Mouse (Mus musculus) liver, postnatal 0 days (tissue): ENCODE measurements around the gene Psg17. TPM values are rescaled to one million over a fixed set of nuclear protein-coding genes. Genes with fewer than 3 reads are reported as not detected.
"Not testable (repeated sequence)": the region's sequence is repeated elsewhere in the genome, so short reads cannot be mapped to it uniquely, and the experiment has no call there.

ENCODE experiments used
- ATAC-seq: fragments of 200-750 bp; cut with Nextera tagmentation; 2 replicates; pipeline ENCODE4 v1.8.0; 2017; ENCODE audit warnings: mild to moderate bottlenecking, moderate library complexity
- DNase-seq: peaks from one replicate; pipeline ENCODE4 v3.0.0-alpha.2; 2016
- H3K27ac ChIP-seq: fragments of 300-500 bp; sonication (generic); 2 replicates; pipeline ENCODE4 v1.5.1; 2014; ENCODE audit warnings: antibody characterized with exemption, moderate library complexity, mild to moderate bottlenecking, low read depth
- H3K27me3 ChIP-seq: fragments of 300-500 bp; sonication (generic); 2 replicates; pipeline ENCODE4 v1.6.1; 2014; ENCODE audit warnings: low read length, control low read depth, mixed read lengths; ENCODE audit not compliant: insufficient read depth
- H3K36me3 ChIP-seq: fragments of 300-500 bp; sonication (generic); replicated peaks from 2 replicates; pipeline ENCODE4 v1.6.1; 2014; ENCODE audit warnings: mild to moderate bottlenecking, control low read depth, low read length, moderate library complexity, mixed read lengths; ENCODE audit not compliant: insufficient read depth
- H3K4me1 ChIP-seq: fragments of 300-500 bp; sonication (generic); 2 replicates; pipeline ENCODE4 v1.6.1; 2014; ENCODE audit warnings: antibody characterized with exemption, mild to moderate bottlenecking, control low read depth; ENCODE audit not compliant: insufficient read depth
- H3K4me2 ChIP-seq: fragments of 300-500 bp; sonication (generic); 2 replicates; pipeline ENCODE4 v1.6.1; 2014; ENCODE audit warnings: low read depth, mild to moderate bottlenecking, low read length, moderate library complexity, mixed read lengths
- H3K4me3 ChIP-seq: fragments of 300-500 bp; sonication (generic); 2 replicates; pipeline ENCODE4 v1.5.1; 2014; ENCODE audit warnings: low read depth, low read length
- H3K9ac ChIP-seq: fragments of 300-500 bp; sonication (generic); replicated peaks from 2 replicates; pipeline ENCODE4 v1.6.1; 2014; ENCODE audit warnings: mild to moderate bottlenecking, moderate library complexity
- H3K9me3 ChIP-seq: fragments of 300-500 bp; sonication (generic); 2 replicates; pipeline ENCODE4 v1.6.1; 2016; ENCODE audit warnings: mild to moderate bottlenecking, control low read depth, low read length, mixed read lengths
- CTCF ChIP-seq: sonication (generic); IDR thresholded peaks from 2 replicates; pipeline ENCODE4 v1.5.1; 2016; ENCODE audit warnings: antibody characterized with exemption, low read depth
- EP300 ChIP-seq: IDR thresholded peaks from 2 replicates; pipeline ENCODE4 v1.6.1; 2016; ENCODE audit warnings: antibody characterized with exemption, low read depth, mild to moderate bottlenecking
- WGBS: fragments of 180-500 bp; shearing (Covaris S2); extraction: QIAGEN DNeasy Blood & Tissue Kit; methylation state at CpG from one replicate; pipeline ENCODE4 v1.1.7; 2014; ENCODE audit not compliant: insufficient replicate concordance; 5-methylcytosine and 5-hydroxymethylcytosine counted together
- polyA plus RNA-seq: library from polyadenylated mRNA; unstranded; fragments of >200 nt; fragmentation: Nextera tagmentation; extraction: Ambion mirVana; gene quantifications from 2 replicates; pipeline ENCODE4 v1.2.1, GENCODE M21; 2015

Psg17 gene
- polyA plus RNA-seq, 1 experiment from 2014 or later: not detected

DNA sequence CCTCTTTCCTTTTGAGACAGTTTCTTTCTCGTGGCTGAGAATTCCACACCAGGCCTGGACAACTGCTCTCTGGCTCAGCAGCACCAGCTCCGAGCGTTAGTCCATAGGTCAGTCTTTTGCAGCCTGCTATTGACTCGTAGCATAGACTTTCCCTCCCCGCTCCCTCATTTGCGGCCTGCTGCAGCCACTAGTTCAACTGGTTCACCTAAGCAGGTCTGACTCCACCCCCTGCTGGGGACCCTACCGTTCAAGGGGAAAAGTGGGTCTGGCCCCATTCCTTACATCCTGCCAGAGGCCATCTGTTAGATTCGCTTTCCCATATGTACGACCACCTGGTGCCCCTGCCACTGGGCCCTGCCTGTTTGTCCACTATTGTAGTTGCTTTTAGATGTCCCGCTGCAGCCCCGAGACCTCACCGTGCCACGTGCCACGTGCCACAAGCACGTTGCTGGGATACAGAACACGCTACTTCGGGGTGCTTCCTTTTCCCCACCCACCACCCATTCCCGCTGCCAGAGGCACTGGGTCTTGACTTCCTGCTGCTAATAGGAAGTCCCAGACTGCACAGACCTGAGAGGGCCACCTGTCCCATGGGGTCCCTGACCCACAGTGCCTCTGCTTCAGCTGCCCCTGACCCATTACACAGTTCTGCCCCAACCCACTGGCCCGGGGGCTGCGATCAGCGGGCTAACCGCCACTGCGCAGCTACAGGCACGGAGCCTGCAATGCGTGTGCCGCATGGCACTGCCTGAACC lies 6.6 kb upstream of the Psg17 start:
- H3K4me2 ChIP-seq: no peak overlapping the region
- H3K9ac ChIP-seq: no peak overlapping the region
- no peak overlapping the region for H3K27ac ChIP-seq
- ATAC-seq: no peak
- no peak overlapping the region for H3K4me3 ChIP-seq
- 66% methylated on average over 26 of the region's 26 CpGs for WGBS
- TF ChIP-seq EP300 (no peak), CTCF (no peak)
- H3K4me1 ChIP-seq: no peaks in the 10 kb centered on the region
- H3K9me3 ChIP-seq: no peaks in the 10 kb centered on the region
- H3K36me3 ChIP-seq: no peaks in the 10 kb centered on the region
- DNase-seq: no peak
- no peaks in the 10 kb centered on the region for H3K27me3 ChIP-seq

DNA sequence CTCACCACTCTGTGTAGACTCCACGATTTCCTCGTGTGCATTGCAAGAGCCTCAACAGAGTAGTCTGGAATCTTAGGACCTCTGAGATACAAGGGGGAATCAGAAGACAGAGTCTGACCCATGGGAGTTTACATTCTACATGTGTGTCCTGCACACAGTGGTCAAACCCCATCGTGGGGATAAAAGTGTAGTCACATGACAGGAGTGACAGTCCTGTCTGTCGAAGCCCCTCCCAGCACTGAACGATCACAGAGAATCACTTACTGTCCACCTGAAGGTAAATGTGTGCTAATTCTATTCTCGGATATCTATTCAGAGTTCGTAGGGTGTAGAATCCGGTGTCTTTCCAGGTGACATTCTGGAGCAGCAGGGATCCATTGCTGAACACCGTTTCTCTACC lies 3.1 kb downstream of the Psg17 start:
- Histone ChIP-seq H3K4me3 (no peak overlapping the region), H3K27me3 (no peaks in the 10 kb centered on the region), H3K9ac (no peak overlapping the region), H3K4me1 (no peaks in the 10 kb centered on the region), H3K4me2 (no peak overlapping the region), H3K9me3 (no peaks in the 10 kb centered on the region), H3K36me3 (no peaks in the 10 kb centered on the region), H3K27ac (no peak overlapping the region)
- ATAC-seq (no peak), DNase-seq (peak; percentile 5)
- TF ChIP-seq EP300 (no peak), CTCF (no peak)
- 74% methylated on average over 9 of the region's 9 CpGs for whole genome bisulfite sequencing

DNA sequence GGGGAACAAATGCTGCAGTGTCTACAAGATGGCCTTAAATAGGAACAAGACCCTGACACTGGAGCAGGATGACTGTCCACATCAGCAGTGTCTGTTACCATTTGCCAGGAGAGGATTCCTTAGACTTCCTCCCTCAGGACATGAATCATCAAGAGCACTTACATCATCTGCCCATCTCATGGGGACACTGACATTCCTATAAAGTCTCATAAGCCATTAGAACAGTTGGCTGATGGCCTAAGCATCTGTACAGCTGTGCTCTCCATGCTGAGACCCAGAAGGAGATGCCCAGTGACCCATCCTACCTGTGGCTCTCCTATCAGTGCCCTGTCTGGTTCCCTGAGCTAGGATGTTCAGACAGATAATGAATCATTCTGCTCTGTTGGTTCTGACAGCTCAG lies 17.9 kb downstream of the Psg17 start:
- no peak for ATAC-seq
- H3K9ac ChIP-seq: no peak overlapping the region
- H3K4me1 ChIP-seq: no peaks in the 10 kb centered on the region
- no peak overlapping the region for H3K4me3 ChIP-seq
- H3K27me3 ChIP-seq: no peaks in the 10 kb centered on the region
- H3K9me3 ChIP-seq: no peaks in the 10 kb centered on the region
- TF ChIP-seq EP300 (no peak), CTCF (no peak)
- no peak for DNase-seq
- no peaks in the 10 kb centered on the region for H3K36me3 ChIP-seq
- no peak overlapping the region for H3K27ac ChIP-seq
- H3K4me2 ChIP-seq: no peak overlapping the region

DNA sequence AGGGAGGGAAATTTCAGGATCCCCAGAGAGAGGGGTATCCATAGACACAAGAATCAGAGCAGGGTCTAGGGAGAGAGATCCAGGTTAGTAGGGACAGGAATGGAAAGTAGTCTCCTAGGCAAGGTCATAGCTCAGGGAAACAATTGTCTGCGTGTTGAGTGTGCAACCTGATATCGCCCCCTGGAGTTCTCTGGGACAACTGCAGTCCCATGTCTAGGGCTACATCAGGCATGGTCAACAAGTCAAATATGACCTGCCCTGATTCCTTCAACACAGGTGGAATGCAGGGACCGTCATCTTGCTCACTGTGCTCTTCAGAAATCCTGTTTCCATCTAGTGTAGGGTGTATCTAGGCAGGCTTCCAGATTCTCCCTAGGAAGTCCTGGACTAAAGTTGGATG lies 22.3 kb downstream of the Psg17 start:
- H3K4me3 ChIP-seq: no peak overlapping the region
- no peak overlapping the region for H3K9ac ChIP-seq
- ATAC-seq (no peak), DNase-seq (no peak)
- TF ChIP-seq EP300 (no peak), CTCF (peak; percentile 35)
- H3K4me1 ChIP-seq: no peaks in the 10 kb centered on the region
- no peaks in the 10 kb centered on the region for H3K36me3 ChIP-seq
- H3K27ac ChIP-seq: no peak overlapping the region
- WGBS: 36% methylated on average over 3 of the region's 3 CpGs
- no peaks in the 10 kb centered on the region for H3K9me3 ChIP-seq
- no peak overlapping the region for H3K4me2 ChIP-seq
- no peaks in the 10 kb centered on the region for H3K27me3 ChIP-seq

DNA sequence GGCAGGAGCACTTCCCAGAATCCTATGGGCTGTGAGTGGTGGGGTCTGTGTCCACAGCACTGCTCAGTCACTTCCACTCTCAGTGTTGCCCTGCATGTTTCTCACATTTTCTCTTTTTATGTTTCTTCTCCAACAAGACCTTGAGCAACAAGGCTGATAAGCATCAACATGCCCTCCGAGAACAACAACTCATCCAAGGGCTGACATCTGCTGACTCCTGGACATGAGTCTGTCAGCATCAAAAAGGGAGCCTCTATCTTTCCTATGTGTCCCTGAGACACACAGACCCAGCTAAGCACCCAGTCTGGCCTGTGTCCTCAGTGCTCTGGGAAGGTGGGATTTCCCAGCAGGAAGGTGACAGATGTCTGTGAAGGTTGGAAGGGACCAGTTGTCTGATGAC lies 23.0 kb downstream of the Psg17 start, which contains the start of gene Psg19:
Gene Psg19 (minus strand): TSS at position 101 of the 400 bp plus-strand sequence.
- DNase-seq: no peak
- H3K27ac ChIP-seq: no peak within 1 kb of the TSS
- no peak within 1 kb of the TSS for H3K4me2 ChIP-seq
- 81% methylated on average over 1 of the region's 1 CpGs for WGBS
- TF ChIP-seq CTCF (no peak), EP300 (no peak)
- H3K27me3 ChIP-seq: no peaks in the 10 kb centered on the region
- H3K9me3 ChIP-seq: no peaks in the 10 kb centered on the region
- H3K4me3 ChIP-seq: no peak within 1 kb of the TSS
- no peak for ATAC-seq
- no peaks in the 10 kb centered on the region for H3K36me3 ChIP-seq
- H3K4me1 ChIP-seq: no peaks in the 10 kb centered on the region
- H3K9ac ChIP-seq: no peak within 1 kb of the TSS

DNA sequence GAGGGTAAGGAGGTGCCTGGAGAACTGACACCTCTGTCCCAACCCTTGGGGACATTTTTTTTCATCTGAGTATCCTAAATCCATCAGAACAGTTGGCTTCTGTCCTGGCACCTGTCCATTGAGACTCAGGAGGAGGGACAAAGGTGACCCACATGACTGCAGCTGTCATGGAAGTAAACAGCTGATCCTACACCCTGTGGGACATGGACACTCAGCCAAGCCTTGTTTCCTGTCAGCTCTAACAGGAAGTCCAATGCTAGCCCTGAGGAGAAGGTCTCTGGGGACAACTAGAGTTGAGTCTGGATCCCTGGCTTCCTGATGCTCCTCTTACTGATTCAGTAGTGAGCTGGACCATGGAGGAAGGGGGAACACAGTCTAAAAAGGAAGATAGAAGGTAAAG lies 30.7 kb downstream of the Psg17 start:
- not testable (repeated sequence) for H3K9me3 ChIP-seq, H3K36me3 ChIP-seq, H3K4me3 ChIP-seq, H3K9ac ChIP-seq, ATAC-seq, H3K4me2 ChIP-seq, DNase-seq, H3K27me3 ChIP-seq, H3K27ac ChIP-seq, H3K4me1 ChIP-seq

DNA sequence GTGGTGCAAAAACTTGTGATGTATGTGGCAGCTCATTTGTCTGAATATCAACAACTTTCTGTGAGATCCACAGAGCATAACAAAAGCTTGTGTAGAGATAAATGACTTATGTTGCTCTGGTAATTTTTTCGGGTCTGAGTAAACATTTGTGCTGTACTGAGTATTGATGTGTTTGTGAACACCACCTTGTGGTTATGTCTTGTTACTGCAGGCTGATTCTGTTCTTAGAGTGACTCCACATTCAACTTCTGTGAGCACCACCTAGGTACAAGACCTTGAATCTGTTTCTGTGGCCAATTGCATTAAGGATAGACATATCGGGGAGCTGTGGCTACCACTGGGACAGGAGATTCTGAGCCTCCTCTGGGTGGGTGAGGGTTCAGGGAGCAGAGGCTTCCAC lies 40.1 kb downstream of the Psg17 start:
- H3K4me1 ChIP-seq, H3K9ac ChIP-seq, H3K4me3 ChIP-seq, ATAC-seq, DNase-seq, H3K4me2 ChIP-seq, H3K36me3 ChIP-seq, H3K27ac ChIP-seq, H3K9me3 ChIP-seq, H3K27me3 ChIP-seq: not testable (repeated sequence)
- TF ChIP-seq CTCF: peak; percentile 52
- 30% methylated on average over 2 of the region's 2 CpGs for WGBS
